Mouse (Mus musculus): Measurements from ENCODE around the gene Omt2a.
"Not testable (repeated sequence)": the region's sequence is repeated elsewhere in the genome, so short reads cannot be mapped to it uniquely, and the experiment has no call there.

DNA sequence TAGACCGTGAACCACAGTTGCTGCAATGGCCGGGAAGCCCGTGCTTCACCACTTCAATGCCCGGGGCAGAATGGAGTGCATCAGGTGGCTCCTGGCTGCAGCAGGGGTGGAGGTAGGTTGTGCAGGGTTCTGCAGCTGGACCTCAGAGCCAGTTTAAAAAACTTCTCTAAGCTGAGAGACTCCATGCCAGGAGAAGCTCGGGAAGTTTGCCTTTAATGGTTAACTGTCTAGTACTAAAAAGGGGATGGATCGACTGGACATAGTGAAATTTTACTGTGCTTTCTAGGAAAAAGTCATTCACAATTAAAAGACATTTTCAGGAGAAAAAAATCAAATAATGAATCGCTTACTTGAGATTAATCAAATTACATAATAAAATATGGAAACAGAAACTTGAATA lies 19.8 kb downstream of the Omt2a start:
- not testable (repeated sequence) for TF ChIP-seq CTCF (IDR thresholded peaks at IDR 0.05; ENCODE audit: low read depth, low read length); POLR2A (IDR thresholded peaks at IDR 0.05; ENCODE audit: insufficient read depth, low read length); EP300 (IDR thresholded peaks at IDR 0.05; ENCODE audit: insufficient read depth, low read depth, low read length)
